In genomic region chr3:23063180-23063965, GRCm38 (mm10) we compare ENCODE assay signal across 11 mouse cellular contexts.
A peak's percentile ranks its signal among the peaks of the same experiment; 100 is the strongest.
DNase-seq lines count a peak whose midpoint lies in the region; ATAC-seq and TF ChIP-seq lines count a peak whose summit lies in the region.
"Had no signal": no experiment of that assay in that cellular context is flagged by ENCODE, and none has a peak within 500 bp of the region (broad histone marks: within the 10 kb centered on the region; RNA-seq: fewer than 3 reads in every experiment).

No protein-coding gene starts in this region.

- intact Hi-C loops in heart, postnatal 10 days (cut with DNase I) = no loop called here
- intact Hi-C loops in heart, postnatal 25 days (cut with DNase I) = no loop called here

- WGBS in limb, embryonic 14.5 days = 66% methylated on average over 6 of the region's 6 CpGs
- 83% methylated on average over 6 of the region's 6 CpGs for WGBS in limb, embryonic 10.5 days
- WGBS in liver, embryonic 11.5 days = 76% methylated on average over 6 of the region's 6 CpGs

- no peaks in the 10 kb centered on the region for H3K36me3 ChIP-seq in limb, embryonic 14.5 days (ENCODE audit: control insufficient read depth, insufficient read depth, low read length)
- no peaks in the 10 kb centered on the region for H3K36me3 ChIP-seq in limb, embryonic 10.5 days
- no peaks in the 10 kb centered on the region for H3K36me3 ChIP-seq in liver, embryonic 11.5 days (ENCODE audit: control insufficient read depth, insufficient read depth, low read length)
- H3K36me3 ChIP-seq: heart, embryonic 13.5 days; kidney, embryonic 15.5 days; liver, embryonic 13.5 days had no signal

- no peaks in the 10 kb centered on the region for H3K9me3 ChIP-seq in limb, embryonic 14.5 days (ENCODE audit: control insufficient read depth, low read length)
- no peaks in the 10 kb centered on the region for H3K9me3 ChIP-seq in limb, embryonic 10.5 days (replicated peaks)
- H3K9me3 ChIP-seq in liver, embryonic 11.5 days (ENCODE audit: control insufficient read depth, low read length) = no peaks in the 10 kb centered on the region; the same call in 1 of the 2 replicates
- H3K9me3 ChIP-seq: heart, embryonic 13.5 days; kidney, embryonic 15.5 days; liver, embryonic 13.5 days had no signal

- H3K27me3 ChIP-seq in limb, embryonic 14.5 days (ENCODE audit: control insufficient read depth, insufficient read depth, low read length) = no peaks in the 10 kb centered on the region
- H3K27me3 ChIP-seq in limb, embryonic 10.5 days (ENCODE audit: low read depth, poor library complexity, severe bottlenecking) = no peaks in the 10 kb centered on the region
- no peaks in the 10 kb centered on the region for H3K27me3 ChIP-seq in liver, embryonic 11.5 days (replicated peaks; ENCODE audit: control insufficient read depth, insufficient read depth, low read length)
- H3K27me3 ChIP-seq: heart, embryonic 13.5 days; kidney, embryonic 15.5 days; liver, embryonic 13.5 days had no signal

- no peak overlapping the region for H3K4me3 ChIP-seq in limb, embryonic 14.5 days (replicated peaks; ENCODE audit: low read length)
- H3K4me3 ChIP-seq in limb, embryonic 10.5 days = no peak overlapping the region
- H3K4me3 ChIP-seq in liver, embryonic 11.5 days (ENCODE audit: low read depth, low read length) = no peak overlapping the region
- H3K4me3 ChIP-seq: heart, embryonic 13.5 days; kidney, embryonic 15.5 days; liver, embryonic 13.5 days had no signal

- peak; percentile 1 to 5 for DNase-seq in heart, postnatal 10 days
- no peak for DNase-seq in heart, postnatal 25 days (ENCODE audit: low spot score)
- peak; percentile 11 for DNase-seq in limb, embryonic 14.5 days (ENCODE audit: low spot score)
- no peak for DNase-seq in limb, embryonic 10.5 days (ENCODE audit: low spot score)
- peak; percentile 2 for DNase-seq in embryo, embryonic 11 days
- peak; percentile 21 for DNase-seq in retina, embryonic 14.5 days (ENCODE audit: low spot score)
- DNase-seq in T-cell, adult 2 months (ENCODE audit: low spot score) = no peak
- DNase-seq in liver, embryonic 11.5 days (ENCODE audit: low spot score) = no peak
- DNase-seq: liver, embryonic 13.5 days had no signal

- no peak overlapping the region for H3K9ac ChIP-seq in limb, embryonic 14.5 days (ENCODE audit: low read depth, low read length, severe bottlenecking)
- no peak overlapping the region for H3K9ac ChIP-seq in liver, embryonic 11.5 days (ENCODE audit: low read depth, low read length)
- H3K9ac ChIP-seq: heart, embryonic 13.5 days; kidney, embryonic 15.5 days; liver, embryonic 13.5 days had no signal

- H3K4me1 ChIP-seq in limb, embryonic 14.5 days (ENCODE audit: control insufficient read depth, insufficient read depth, low read length) = no peaks in the 10 kb centered on the region
- no peaks in the 10 kb centered on the region for H3K4me1 ChIP-seq in limb, embryonic 10.5 days
- no peaks in the 10 kb centered on the region for H3K4me1 ChIP-seq in liver, embryonic 11.5 days (replicated peaks; ENCODE audit: control insufficient read depth, insufficient read depth, low read length)
- H3K4me1 ChIP-seq: heart, embryonic 13.5 days; kidney, embryonic 15.5 days; liver, embryonic 13.5 days had no signal

- TF ChIP-seq POLR2A in limb, embryonic 14.5 days (IDR thresholded peaks at IDR 0.05; ENCODE audit: borderline replicate concordance, extremely low read depth, insufficient read depth, insufficient read length) = no peak

- no peak overlapping the region for H3K4me2 ChIP-seq in limb, embryonic 14.5 days (replicated peaks; ENCODE audit: low read depth, low read length, severe bottlenecking)
- no peak overlapping the region for H3K4me2 ChIP-seq in liver, embryonic 11.5 days
- H3K4me2 ChIP-seq: heart, embryonic 13.5 days; kidney, embryonic 15.5 days; liver, embryonic 13.5 days had no signal

- no peak overlapping the region for H3K27ac ChIP-seq in limb, embryonic 14.5 days (replicated peaks; ENCODE audit: low read depth, low read length)
- H3K27ac ChIP-seq in limb, embryonic 10.5 days = no peak overlapping the region
- H3K27ac ChIP-seq in liver, embryonic 11.5 days (ENCODE audit: low read depth, low read length) = no peak overlapping the region
- H3K27ac ChIP-seq: heart, embryonic 13.5 days; kidney, embryonic 15.5 days; liver, embryonic 13.5 days had no signal

- ATAC-seq in limb, embryonic 14.5 days (ENCODE audit: low FRiP score, low read depth) = no peak
- ATAC-seq in liver, embryonic 11.5 days (replicated peaks; ENCODE audit: low FRiP score) = no peak

Comparison
In these comparisons a context has a peak if more than half of its experiments do, and no peak if none do; other contexts are left out.
1. DNase-seq: peak in heart, postnatal 10 days (2 of 2), limb, embryonic 14.5 days (single experiment), embryo, embryonic 11 days (single experiment) and retina, embryonic 14.5 days (single experiment); none in heart, postnatal 25 days (single experiment), limb, embryonic 10.5 days (single experiment), T-cell, adult 2 months (single experiment) and liver, embryonic 11.5 days (single experiment).